Mouse (Mus musculus) frontal cortex, postnatal 10 days (tissue): ENCODE results near the gene Olfr1441.
A peak's percentile ranks its signal among the peaks of the same experiment; 100 is the strongest.

Source experiments
- DNase-seq, 2 experiments: peaks; one replicate each; pipeline ENCODE4 v3.0.0; 2022; ENCODE audit warnings: low spot score in 2 of 2, mixed read lengths in 1 of 2

The Olfr1441 gene

DNA sequence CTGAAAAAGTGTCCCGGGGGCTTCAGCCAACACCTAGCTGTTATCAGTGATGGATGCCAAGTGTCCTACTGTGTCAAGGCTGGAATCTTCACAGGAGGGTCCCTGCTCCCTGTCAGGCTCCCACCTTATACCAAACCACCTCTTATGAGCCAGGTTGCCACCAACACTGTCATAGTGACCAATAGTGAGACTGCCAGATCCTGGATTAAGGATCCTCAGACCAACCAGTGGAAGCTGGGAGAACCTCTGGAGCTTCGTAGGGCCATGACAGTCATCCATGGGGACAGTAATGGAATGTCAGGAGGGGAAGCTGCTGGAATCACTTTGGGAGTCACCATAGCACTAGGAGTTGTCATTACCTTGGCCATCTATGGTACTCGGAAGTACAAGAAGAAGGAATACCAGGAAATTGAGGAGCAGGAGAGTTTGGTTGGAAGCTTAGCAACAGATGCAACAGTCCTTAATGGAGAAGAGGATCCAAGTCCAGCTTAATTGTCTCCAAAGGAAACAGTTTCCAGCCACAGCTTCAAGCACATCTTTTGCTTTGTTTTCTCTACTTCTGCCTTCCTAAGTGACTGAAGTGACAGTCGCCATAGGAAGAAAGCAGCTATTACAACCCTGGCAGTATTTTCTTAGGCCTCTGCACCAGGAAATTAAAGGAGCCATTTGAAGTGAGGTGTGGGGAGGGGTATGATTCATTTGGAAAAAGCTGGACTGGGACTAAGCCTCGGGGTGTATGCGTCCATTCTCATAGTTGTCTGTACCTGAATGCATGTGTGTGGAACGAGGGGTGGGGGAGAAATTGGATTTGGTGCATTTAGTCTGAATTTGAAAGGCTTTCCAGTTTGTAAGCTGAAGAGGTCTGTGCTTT is 45.9 kb downstream of the Olfr1441 start:
- no peak for DNase-seq

DNA sequence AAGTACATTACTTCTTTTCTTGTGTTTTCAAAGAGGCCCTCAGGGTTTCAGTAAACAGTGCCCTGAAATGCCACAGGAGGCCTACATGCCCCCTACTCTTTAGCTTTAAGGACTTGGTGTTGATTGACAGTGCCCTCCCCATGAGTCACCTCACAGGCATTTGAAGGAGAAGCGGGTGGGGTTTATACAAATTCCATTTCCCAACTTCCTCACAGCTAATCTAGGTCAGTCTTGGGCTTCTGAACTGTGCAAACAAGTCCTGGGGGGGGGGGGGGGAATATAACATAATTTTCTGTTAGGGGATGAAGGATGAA is 46.4 kb downstream of the Olfr1441 start:
- no peak for DNase-seq

DNA sequence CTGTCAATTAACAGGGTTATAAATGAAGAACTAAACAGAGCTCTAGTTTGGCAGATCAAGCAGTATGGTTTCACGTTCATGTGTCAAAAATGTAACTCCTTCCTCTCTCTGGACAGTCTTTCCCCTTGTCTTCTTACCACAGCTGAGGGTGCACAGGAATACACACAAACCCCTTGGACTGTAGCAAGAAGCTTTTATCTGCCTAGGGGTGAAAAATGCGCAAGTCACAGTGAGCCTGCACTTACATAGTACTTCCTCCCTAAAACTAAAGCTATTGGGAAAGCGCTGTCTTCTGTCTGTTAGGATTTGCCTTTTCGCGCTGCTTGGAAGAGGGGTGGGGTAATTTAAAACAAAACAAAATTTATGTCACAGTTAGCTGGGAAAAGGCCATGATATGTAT is 46.9 kb downstream of the Olfr1441 start:
- no peak for DNase-seq

DNA sequence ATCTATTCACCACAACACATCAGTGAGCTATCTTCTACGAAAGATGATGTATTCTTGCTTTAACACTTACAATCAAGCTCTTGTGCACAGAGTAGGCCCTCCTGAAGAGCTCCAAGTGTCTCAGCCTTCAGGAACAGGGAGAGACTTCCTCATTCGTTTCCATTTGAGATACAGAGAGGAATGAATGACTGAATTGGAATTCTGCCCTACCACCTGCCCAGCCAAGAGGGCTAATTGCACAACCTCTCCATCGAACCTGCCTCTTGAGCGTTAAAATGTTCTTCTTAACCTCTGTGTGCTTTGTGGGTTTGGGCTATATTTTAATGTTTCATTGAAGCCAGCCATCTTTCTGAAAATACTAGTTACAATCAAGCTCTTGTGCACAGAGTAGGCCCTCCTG is 47.4 kb downstream of the Olfr1441 start:
- DNase-seq, result no peak

DNA sequence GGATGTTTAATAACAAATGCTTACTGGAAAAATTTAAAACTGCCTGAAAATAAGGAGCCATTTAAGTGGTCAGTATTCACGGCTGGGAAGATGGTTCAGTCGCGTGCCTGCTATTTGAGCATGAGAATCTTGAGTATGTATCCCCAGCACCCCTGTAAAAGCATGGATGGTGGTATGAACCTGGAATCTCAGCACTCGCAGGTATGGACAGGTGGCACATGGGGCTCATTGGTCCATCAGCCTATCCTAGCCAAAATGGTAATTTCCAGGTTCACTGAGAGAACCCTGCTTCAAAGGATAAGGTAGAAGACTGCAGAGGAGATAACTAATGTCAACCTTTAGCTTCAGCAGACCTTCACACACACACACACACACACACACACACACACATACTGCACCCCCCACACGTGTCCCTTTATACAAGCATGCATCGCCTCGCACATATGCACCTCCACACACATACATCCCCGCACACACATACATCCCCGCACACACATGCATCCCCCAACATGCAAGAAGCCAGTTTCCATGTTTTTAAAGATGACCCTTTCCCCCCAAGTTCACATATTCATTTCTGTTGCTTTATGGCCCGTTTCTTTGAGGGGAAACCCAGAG is 48.4 kb downstream of the Olfr1441 start:
- DNase-seq, result peak in 1 of 2 experiments; percentile 3

DNA sequence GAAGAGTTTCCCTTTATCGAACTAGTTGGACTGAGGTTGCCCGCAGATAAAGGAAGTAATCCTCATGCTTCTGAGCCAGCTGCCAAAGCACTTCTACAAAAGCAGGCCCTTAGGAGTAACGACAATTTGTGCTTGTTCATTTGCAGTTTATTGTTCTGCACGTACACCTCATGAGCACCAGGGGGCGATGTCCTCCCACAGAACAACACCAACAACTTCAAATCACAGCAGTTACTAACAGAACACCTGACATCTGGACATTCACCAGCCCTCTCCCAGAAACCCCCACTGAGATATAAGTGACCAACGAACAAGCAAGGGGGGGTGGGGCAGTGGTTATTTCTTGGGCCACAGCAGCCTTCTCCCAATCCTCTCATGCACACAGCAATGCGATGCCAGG is 49.0 kb downstream of the Olfr1441 start:
- DNase-seq, result peak; percentile 51 to 53

DNA sequence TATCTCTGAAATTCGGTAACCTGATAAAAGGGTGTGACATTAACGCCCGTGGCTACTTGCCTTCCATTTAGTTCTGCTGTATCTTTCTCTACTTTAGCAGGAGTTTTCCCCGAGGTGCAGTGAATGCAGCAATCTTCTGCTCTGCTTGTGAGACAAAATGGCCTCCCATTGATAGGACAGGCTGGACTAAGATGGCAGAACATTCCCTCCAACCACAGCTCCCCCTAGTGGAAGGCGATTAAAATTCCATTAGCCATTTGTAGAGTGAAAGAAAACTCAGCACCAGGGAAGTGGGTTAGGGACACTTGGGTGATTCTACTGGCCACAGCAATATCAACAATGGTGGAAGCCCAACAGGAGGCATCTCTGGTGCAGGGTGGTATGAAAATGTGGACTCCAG is 50.2 kb downstream of the Olfr1441 start:
- no peak for DNase-seq

DNA sequence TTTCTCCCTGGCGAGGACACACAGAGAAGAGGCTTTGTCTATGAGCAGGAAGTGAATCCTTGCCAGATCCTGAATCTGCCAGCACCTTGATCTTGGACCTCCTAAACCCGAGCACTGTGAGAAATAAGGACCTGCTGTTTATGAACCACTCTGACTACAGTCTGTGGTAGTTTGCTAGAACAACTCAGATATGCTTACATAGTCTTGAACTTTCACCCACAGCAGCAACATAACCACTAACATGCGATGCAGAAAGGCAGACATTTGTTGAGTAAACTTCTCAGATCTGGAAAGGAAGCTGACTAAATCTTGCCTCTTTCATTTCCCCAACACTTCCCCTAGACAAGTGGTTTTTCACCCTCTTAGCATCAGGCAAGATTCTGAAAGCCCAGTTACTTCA is 54.6 kb downstream of the Olfr1441 start:
- no peak for DNase-seq

DNA sequence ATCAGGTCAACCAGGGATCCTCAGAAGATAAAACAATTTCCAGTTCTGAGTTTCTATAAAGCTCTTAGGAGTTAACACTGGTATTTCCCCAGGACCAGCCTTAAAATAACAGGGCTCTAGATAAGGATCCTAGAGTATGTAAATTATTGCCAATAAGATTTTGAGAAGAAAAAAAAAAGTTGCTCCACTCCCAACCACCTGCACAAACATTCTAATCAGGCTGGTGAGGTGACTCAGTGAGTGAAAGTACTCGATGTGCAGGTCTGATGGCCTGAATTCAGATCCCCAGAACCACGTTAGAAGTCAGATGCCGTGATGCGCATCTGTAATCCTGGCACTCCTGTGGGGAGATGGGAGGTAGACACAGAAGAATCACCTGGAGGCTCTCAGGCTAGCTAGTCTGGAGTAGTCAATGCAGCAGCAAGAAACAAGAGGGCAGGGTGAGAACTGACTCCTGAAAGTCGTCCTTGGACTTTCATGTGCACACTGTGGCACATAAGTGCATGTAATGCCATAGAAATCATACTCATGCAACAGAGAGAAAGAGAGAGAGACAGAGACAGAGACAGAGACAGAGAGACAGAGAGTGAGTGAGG is 55.2 kb downstream of the Olfr1441 start:
- no peak for DNase-seq
